Mouse (Mus musculus) lung, embryonic 16.5 days (tissue): ENCODE measurements around the gene 1110002E22Rik. TPM values are rescaled to one million over a fixed set of nuclear protein-coding genes. Genes with fewer than 3 reads are reported as not detected.

Experiments
- ATAC-seq: fragments of 200-750 bp; cut with Nextera tagmentation; 2 replicates; pipeline ENCODE4 v1.8.0; 2017; ENCODE audit warnings: low read depth, mild to moderate bottlenecking, moderate library complexity
- H3K27ac ChIP-seq: fragments of 300-500 bp; sonication (generic); 2 replicates; pipeline ENCODE4 v1.5.1; 2014; ENCODE audit warnings: mild to moderate bottlenecking, control low read depth, low read length
- H3K27me3 ChIP-seq: fragments of 300-500 bp; sonication (generic); 2 replicates; pipeline ENCODE4 v1.6.1; 2014; ENCODE audit warnings: low read depth, low read length, mixed read lengths; ENCODE audit not compliant: control insufficient read depth, insufficient read depth
- H3K36me3 ChIP-seq: fragments of 300-500 bp; sonication (generic); 2 replicates; pipeline ENCODE4 v1.6.1; 2014; ENCODE audit warnings: low read length; ENCODE audit not compliant: control insufficient read depth, insufficient read depth
- H3K4me1 ChIP-seq: fragments of 300-500 bp; sonication (generic); replicated peaks from 2 replicates; pipeline ENCODE4 v1.6.1; 2014; ENCODE audit warnings: low read length, mixed read lengths; ENCODE audit not compliant: control insufficient read depth, insufficient read depth
- H3K4me2 ChIP-seq: fragments of 300-500 bp; sonication (generic); 2 replicates; pipeline ENCODE4 v1.6.1; 2014; ENCODE audit warnings: low read depth, low read length, control low read depth
- H3K4me3 ChIP-seq: fragments of 300-500 bp; sonication (generic); 2 replicates; pipeline ENCODE4 v1.5.1; 2014; ENCODE audit warnings: mild to moderate bottlenecking, low read length, control low read depth
- H3K9ac ChIP-seq: fragments of 300-500 bp; sonication (generic); 2 replicates; pipeline ENCODE4 v1.6.1; 2014; ENCODE audit warnings: low read length, control low read depth
- H3K9me3 ChIP-seq: fragments of 300-500 bp; sonication (generic); 2 replicates; pipeline ENCODE4 v1.6.1; 2016; ENCODE audit warnings: low read length; ENCODE audit not compliant: control insufficient read depth
- WGBS: fragments of 180-500 bp; shearing (Covaris S2); extraction: QIAGEN DNeasy Blood & Tissue Kit; methylation state at CpG from one replicate; pipeline ENCODE4 v1.1.7; 2014; 5-methylcytosine and 5-hydroxymethylcytosine counted together
- polyA plus RNA-seq: library from polyadenylated mRNA; unstranded; fragments of >200 nt; fragmentation: Nextera tagmentation; extraction: Ambion mirVana; gene quantifications from 2 replicates; pipeline ENCODE4 v1.2.1, GENCODE M21; 2015

The 1110002E22Rik gene
- polyA plus RNA-seq, 1 experiment from 2014 or later = 0.88 TPM

DNA sequence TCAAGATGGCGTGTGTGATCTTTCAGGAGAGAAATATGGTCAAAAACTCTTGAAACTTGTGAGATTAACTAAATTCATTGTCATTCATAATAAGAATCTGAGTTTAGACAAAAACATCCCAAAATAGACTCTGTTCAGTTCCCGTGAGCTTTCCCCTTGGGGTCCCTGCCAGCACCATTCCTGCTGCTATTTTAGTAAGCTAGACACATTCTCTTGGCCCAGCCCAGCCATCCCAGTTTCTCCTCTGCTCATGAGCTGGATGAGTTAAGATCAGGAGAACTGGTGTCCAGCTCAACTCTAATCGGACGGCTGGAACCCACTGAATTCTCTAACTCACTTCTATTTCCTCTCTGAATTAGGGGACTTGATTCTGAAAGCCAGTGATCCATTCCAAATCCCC lies 52.0 kb downstream of the 1110002E22Rik start:
- WGBS = 81% methylated on average over 4 of the region's 4 CpGs
- no peak overlapping the region for H3K9ac ChIP-seq
- H3K4me3 ChIP-seq = no peak overlapping the region
- H3K27ac ChIP-seq = no peak overlapping the region
- H3K9me3 ChIP-seq = no peaks in the 10 kb centered on the region
- H3K27me3 ChIP-seq = no peaks in the 10 kb centered on the region
- H3K36me3 ChIP-seq = no peaks in the 10 kb centered on the region
- ATAC-seq = no peak
- no peak overlapping the region for H3K4me2 ChIP-seq
- H3K4me1 ChIP-seq = no peaks in the 10 kb centered on the region

DNA sequence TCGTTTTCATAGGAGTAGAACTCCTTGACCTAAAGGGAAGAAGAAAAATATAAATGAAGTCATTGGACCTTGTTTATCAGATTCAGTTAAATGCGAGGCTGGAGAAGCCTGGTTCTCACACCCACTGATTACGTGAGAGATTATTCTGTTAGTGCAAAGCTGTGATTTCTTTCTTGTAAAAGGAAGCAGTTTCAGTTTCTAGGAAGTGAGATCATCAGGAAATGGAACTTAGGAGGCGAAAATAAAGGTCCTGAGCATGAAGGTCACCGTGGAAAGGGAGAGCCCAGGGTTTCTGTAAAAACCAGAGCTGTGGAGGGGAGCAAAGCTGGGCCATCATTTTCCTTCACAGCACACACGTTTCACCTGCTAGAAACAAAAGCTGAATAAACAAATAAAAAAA lies 53.5 kb downstream of the 1110002E22Rik start:
- Histone ChIP-seq H3K4me2 (no peak overlapping the region), H3K9ac (no peak overlapping the region), H3K4me1 (no peaks in the 10 kb centered on the region), H3K4me3 (no peak overlapping the region), H3K36me3 (no peaks in the 10 kb centered on the region), H3K27me3 (no peaks in the 10 kb centered on the region), H3K9me3 (no peaks in the 10 kb centered on the region), H3K27ac (no peak overlapping the region)
- 58% methylated on average over 6 of the region's 6 CpGs for WGBS
- no peak for ATAC-seq

DNA sequence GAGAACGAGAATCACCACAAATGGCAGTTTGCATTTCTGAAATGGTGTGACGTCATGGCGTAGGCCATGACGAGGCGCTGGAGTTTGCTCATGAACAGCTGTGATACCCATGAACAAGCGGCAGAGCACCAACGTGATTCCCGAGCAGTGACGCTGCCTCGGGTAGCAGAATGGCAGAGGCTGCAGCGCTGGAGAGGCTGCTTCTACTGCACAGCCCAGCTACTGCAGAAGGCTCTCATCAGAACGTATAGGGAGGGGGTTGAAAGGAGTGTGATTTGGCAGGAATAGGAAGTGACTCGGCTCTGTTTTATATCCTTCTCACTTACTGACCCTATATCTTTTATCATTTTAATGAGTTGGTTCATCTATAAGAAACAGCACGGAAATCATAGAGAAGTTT lies 54.0 kb downstream of the 1110002E22Rik start:
- peak; percentile 17; the same call in 1 of the 2 replicates for ATAC-seq
- no peaks in the 10 kb centered on the region for H3K27me3 ChIP-seq
- H3K9me3 ChIP-seq = no peaks in the 10 kb centered on the region
- H3K27ac ChIP-seq = no peak overlapping the region
- no peaks in the 10 kb centered on the region for H3K4me1 ChIP-seq
- no peaks in the 10 kb centered on the region for H3K36me3 ChIP-seq
- H3K4me3 ChIP-seq = no peak overlapping the region
- no peak overlapping the region for H3K4me2 ChIP-seq
- H3K9ac ChIP-seq = no peak overlapping the region
- WGBS = 55% methylated on average over 14 of the region's 14 CpGs

DNA sequence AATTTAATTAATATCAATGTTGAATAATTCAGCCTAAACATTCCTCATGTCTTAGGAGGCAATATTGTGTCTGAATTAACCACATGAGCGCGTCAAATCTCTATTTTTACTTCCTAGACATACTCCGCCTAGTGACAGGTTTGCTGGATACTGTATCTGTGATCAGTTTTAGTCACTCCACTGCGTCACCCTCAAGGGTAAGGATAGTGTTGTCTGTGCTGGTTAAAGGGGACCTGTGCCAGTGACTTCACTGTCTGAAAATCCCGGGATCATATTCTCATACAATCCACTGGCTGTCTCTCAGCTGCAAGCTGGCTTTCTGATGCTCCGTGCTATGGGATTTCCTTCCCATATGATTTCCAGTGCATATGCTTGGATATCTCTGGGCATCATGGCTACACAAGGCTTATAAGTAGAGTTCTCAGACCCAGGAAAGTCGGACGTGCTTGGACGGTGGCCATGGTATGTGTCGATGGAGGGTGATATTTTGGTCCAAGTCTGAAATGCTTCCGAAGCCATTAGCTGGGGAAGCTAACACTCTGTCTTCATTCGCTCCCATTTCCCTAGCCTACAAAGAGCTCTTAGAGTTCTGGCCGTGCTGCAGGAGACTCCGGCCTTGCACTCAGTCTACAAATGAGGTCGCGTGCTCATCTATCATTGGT lies 54.7 kb downstream of the 1110002E22Rik start:
- no peak overlapping the region for H3K4me3 ChIP-seq
- no peak overlapping the region for H3K9ac ChIP-seq
- H3K4me1 ChIP-seq = no peaks in the 10 kb centered on the region
- H3K27ac ChIP-seq = no peak overlapping the region
- H3K9me3 ChIP-seq = no peaks in the 10 kb centered on the region
- H3K4me2 ChIP-seq = no peak overlapping the region
- peak; percentile 57; the same call in 1 of the 2 replicates for ATAC-seq
- H3K27me3 ChIP-seq = no peaks in the 10 kb centered on the region
- no peaks in the 10 kb centered on the region for H3K36me3 ChIP-seq
- WGBS = 77% methylated on average over 16 of the region's 16 CpGs

DNA sequence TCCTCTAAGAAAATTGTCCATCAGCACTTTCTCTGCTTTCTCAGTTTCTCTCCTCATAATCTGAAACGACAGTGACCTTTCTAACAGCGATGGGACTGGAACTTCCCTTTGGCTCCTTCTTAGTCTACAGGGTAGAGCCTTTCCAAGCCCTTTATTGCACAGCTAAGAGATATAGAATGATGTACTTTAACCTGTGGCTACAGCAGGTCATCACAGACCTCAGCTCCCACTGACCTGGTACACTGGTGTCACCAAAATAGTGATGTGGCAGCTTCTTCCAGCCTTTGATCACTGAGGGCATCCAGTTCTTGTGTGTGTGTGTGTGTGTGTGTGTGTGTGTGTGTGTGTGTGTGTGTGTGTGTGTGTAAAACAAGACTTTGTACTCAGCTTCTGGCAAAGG lies 56.6 kb downstream of the 1110002E22Rik start:
- no peak overlapping the region for H3K9ac ChIP-seq
- 92% methylated on average over 2 of the region's 2 CpGs for WGBS
- no peak overlapping the region for H3K27ac ChIP-seq
- no peak for ATAC-seq
- no peak overlapping the region for H3K4me2 ChIP-seq
- H3K36me3 ChIP-seq = no peaks in the 10 kb centered on the region
- H3K4me3 ChIP-seq = no peak overlapping the region
- no peaks in the 10 kb centered on the region for H3K4me1 ChIP-seq
- no peaks in the 10 kb centered on the region for H3K27me3 ChIP-seq
- no peaks in the 10 kb centered on the region for H3K9me3 ChIP-seq

DNA sequence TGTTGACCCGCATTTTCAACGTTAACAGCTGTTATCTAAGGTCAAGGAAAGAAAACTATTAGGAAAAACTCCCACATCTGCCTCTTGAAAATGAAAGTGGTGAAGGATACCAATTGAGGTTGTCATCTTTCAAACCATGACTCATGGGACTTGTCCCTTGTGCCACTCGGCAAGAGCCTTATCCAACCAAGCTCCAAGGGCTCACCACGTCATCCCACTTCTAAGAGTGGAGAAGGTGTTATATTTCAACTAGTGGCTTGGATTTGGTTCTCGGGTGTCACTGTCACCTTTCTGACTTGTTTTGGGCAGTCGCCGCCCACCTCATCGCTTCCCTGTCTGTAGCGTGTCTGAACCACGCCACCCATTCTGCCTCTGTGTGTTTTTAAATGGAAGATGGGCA lies 59.0 kb downstream of the 1110002E22Rik start:
- Histone ChIP-seq H3K9ac (no peak overlapping the region), H3K27ac (no peak overlapping the region), H3K4me1 (no peaks in the 10 kb centered on the region), H3K4me3 (no peak overlapping the region), H3K4me2 (no peak overlapping the region), H3K9me3 (no peaks in the 10 kb centered on the region), H3K36me3 (no peaks in the 10 kb centered on the region), H3K27me3 (no peaks in the 10 kb centered on the region)
- no peak for ATAC-seq
- 69% methylated on average over 10 of the region's 10 CpGs for WGBS

DNA sequence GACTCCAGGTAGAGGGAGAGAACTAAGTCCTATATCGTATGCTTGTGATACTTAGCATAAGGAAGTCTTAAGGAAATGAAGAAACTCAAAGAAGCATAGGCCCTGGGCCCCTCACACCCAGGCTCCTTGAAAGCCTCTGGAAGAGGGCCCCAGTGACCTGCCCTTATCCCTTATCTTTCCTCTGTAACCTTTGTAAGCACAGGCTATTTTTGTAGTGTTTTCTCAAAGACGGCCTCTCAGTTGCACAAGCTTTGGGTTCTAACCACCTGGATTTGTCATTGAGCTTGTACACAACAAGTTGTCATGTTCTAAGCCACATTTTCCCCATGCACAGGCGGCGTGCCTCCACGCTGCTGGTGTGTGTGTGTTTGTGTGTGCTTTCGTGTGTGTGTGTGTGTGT lies 64.3 kb downstream of the 1110002E22Rik start:
- Histone ChIP-seq H3K4me3 (no peak overlapping the region), H3K27ac (no peak overlapping the region), H3K4me2 (no peak overlapping the region), H3K4me1 (no peaks in the 10 kb centered on the region), H3K27me3 (no peaks in the 10 kb centered on the region), H3K9ac (no peak overlapping the region), H3K9me3 (no peaks in the 10 kb centered on the region), H3K36me3 (no peaks in the 10 kb centered on the region)
- no peak for ATAC-seq
- WGBS = 74% methylated on average over 6 of the region's 6 CpGs

DNA sequence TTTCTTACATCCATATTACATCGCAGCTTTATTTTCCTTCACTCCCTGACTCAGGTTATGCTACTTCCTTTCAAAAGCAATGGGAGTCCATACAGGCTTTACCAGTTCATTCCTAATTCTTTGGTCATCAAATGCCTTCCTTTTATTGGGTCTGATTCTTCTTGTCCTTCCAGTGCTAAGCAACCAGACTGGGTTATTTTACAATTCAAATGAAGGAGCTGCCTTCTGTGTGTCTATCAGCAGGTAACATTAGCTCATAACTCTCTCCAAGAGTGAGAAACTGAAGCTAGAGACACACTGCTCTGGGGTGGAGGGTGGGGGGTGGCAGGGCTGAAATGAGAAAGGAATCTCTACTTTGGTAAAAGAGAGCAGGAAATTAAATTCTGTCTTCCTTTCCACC lies 65.8 kb downstream of the 1110002E22Rik start:
- whole genome bisulfite sequencing = 71% methylated on average over 1 of the region's 1 CpGs
- Histone ChIP-seq H3K4me2 (no peak overlapping the region), H3K9ac (no peak overlapping the region), H3K4me3 (no peak overlapping the region), H3K9me3 (no peaks in the 10 kb centered on the region), H3K27me3 (no peaks in the 10 kb centered on the region), H3K27ac (no peak overlapping the region), H3K36me3 (no peaks in the 10 kb centered on the region), H3K4me1 (no peaks in the 10 kb centered on the region)
- ATAC-seq = no peak
